Mouse (Mus musculus): Measurements from ENCODE around the gene Zfand3.

Zfand3 gene

GRCm38 (mm10) chr17:30103641-30104165 is 99.2 kb downstream of the Zfand3 start:
- no peak for DNase-seq (ENCODE audit: low spot score in 2 of 2)

GRCm38 (mm10) chr17:30105369-30105768 is 100.8 kb downstream of the Zfand3 start:
- no peak for DNase-seq (ENCODE audit: low spot score in 2 of 2)

- DNase-seq (ENCODE audit: low spot score in 2 of 2), result no peak
These were observed 106.1 kb downstream of the Zfand3 start for GRCm38 (mm10) chr17:30110678-30111077.

DNA sequence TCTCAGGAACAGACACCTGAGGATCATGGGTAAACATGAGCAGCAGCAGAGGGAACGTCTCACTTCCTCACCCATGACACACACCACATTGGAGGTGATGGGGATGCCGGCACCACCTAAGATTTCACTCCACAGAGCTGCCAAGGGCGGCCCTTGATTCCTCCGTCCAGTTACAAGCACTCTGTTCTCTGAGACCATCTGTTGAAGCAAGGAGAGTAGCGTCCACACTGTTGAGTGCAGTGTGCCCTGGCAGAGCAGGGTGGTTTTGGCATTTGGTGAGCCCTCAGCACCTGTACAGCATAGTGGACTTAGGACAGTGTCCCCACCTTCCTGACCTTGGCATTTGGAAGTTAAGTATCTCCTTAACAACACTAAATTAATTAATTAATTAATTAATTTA is 107.0 kb downstream of the Zfand3 start:
- DNase-seq (ENCODE audit: low spot score in 2 of 2), result no peak

DNA sequence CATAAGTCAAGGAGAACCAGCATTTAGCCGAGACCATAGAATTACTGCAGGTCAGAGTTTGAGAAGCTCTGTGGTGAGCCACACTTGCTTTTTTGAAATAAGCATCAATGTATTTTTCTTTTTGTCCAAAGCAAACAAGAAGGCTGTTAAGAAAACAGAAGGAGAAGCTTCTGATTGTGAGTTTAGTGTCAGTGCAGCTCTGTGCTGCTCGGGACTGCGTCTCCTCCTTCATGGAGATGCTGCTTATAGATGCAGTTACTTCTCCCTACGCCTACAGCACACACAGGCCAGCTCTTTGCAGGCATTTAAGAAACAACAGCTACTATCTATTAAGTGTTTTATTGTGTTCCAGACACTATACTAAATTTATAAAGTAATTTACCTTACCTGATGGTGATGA is 107.5 kb downstream of the Zfand3 start:
- no peak for DNase-seq (ENCODE audit: low spot score in 2 of 2)

GRCm38 (mm10) chr17:30112555-30113305 is 108.2 kb downstream of the Zfand3 start:
- no peak for DNase-seq (ENCODE audit: low spot score in 2 of 2)

GRCm38 (mm10) chr17:30114761-30115160 is 110.2 kb downstream of the Zfand3 start:
- peak in 1 of 2 experiments; percentile 58 for DNase-seq (ENCODE audit: low spot score in 2 of 2)

DNA sequence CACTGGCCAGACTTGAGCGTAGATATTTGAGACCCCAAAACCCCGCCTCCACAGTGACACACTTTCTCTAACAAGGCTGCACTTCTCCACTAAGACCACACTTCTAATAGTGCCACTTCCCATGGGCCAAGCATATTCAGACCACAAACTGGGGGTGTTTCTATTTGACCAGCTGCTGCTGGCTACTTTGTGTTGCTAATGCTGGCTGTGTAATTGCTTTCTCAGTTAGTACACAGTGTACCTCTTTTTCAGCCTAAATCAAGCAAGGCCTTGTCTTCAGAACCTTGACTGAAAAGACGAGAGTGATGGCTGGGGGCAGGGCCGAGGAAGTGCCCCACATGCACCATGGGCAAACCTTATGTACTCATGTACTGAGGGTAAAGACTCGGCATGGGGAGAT is 111.7 kb downstream of the Zfand3 start:
- no peak for DNase-seq (ENCODE audit: low spot score in 2 of 2)

DNA sequence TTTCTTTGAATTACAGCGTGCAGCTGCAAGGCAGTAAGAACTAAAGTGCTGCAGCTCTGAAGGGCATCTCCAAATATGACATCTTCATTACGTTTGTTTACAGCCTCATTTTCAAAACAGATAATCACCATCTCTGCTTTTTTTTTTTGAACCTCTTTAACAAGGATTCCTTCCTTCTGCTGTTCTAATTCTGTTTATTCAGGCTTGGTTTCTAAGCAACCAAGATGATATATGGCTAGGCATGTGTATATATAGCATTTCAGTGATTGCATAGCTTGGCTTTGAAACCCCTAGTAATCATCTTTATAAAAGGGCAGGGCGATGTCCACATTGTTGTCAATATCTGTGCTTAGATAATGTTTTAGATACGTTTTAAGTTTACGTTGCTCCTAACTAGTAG is 113.5 kb downstream of the Zfand3 start:
- DNase-seq (ENCODE audit: low spot score in 2 of 2), result no peak

GRCm38 (mm10) chr17:30122278-30122677 is 117.7 kb downstream of the Zfand3 start:
- no peak for DNase-seq (ENCODE audit: low spot score in 2 of 2)

- DNase-seq (ENCODE audit: low spot score in 2 of 2), result no peak
These were observed 123.9 kb downstream of the Zfand3 start for GRCm38 (mm10) chr17:30128456-30128855.

GRCm38 (mm10) chr17:30129220-30129619 is 124.7 kb downstream of the Zfand3 start:
- DNase-seq (ENCODE audit: low spot score in 2 of 2), result no peak

DNA sequence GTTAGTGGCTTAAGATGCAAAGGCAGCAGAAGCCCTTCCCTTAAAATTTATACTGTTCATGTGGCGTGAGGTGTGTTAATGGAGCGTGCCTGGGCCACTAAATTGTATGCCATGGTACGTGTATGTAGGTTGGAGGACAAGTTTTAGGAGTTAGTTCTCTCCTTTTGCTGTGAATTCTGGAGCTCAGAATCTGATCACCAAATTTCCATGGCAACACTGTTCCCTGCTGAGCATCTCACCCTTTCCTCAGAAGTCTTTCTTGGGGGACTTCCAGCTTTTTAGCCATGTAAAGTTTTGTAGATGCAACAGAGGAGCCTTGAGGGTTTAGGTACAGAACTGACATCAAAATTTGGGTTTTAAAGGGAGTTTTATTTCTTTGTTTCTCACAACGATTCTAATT is 125.8 kb downstream of the Zfand3 start:
- DNase-seq (ENCODE audit: low spot score in 2 of 2), result no peak

DNA sequence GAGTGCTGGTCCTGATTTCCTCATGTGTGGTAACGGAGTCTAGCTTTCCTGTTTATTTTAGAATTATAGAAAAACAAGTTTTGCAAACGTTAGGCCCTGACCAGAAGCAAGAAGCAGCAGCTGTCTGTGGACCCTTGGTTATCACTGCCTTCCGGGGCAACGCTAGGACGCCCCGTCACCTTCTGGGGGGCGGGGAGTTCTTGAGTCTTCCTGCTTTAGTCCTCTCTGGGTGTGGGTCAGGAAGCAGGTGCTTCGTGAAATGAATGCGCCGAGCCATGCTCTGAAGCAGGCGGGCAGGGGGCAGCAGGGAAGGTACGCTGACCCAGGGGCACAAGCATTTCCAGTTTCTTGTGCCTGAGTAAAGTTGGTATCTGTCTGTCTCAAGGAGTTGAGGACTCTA is 129.1 kb downstream of the Zfand3 start:
- DNase-seq (ENCODE audit: low spot score in 2 of 2), result peak in 1 of 2 experiments; percentile 19

DNA sequence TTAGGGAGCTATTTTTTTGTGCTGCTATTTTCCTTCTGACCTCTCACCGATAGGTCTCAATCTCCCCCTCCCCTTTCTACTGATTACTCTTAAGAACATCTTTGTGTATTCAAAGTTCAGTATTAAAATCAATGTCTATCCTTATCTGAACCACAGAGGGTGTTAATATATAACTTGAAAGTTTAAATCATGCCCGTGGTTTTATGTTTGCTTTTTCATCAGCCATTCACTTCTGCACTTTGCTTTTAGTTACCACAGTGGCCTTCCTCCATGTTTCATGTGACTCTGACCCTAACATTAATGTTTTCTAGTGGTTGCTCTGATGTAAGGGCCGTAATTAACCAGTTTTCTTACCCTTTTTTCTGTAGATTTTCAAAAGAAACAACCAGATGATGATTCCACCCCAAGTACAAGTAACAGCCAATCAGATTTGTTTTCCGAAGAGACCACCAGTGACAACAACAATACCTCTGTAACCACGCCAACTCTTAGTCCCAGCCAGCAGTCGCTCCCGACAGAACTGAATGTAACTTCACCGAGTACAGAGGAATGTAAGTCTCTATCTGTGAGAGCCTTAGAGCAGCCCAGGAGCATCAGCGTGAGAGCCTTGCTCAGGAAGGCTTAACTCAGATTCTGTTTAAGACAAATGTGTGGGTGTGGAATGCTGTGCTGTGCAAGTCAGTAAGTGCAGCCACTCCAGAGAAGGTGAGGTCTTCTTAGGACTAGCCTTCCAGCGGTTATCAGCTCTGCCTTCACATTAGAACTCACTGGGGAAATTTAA is 130.6 kb downstream of the Zfand3 start:
- DNase-seq (ENCODE audit: low spot score in 2 of 2), result no peak

GRCm38 (mm10) chr17:30135890-30136289 is 131.4 kb downstream of the Zfand3 start:
- no peak for DNase-seq (ENCODE audit: low spot score in 2 of 2)

- no peak for DNase-seq (ENCODE audit: low spot score in 2 of 2)
These were observed 132.2 kb downstream of the Zfand3 start for GRCm38 (mm10) chr17:30136684-30137083.

- DNase-seq (ENCODE audit: low spot score in 2 of 2), result no peak
These were observed 132.6 kb downstream of the Zfand3 start for GRCm38 (mm10) chr17:30137115-30137514.

DNA sequence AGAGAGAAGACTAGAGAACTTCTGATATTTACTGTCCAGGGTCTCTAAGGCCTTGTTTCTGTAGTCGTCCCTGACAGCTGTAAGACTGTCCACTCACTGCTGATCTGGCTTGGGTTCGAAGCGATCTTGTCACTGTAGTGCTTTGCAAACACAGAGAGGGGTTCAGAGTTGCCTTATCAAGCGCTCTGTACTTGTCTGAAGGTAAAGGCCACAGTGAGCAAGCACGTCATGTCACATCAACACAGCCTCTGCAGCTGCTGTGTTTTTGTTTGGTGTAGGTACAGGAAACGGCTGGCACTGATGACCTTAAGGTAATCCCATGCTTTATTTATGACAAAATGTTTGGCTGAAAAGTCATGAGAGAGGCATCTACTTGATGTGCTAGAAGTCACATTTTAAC is 139.6 kb downstream of the Zfand3 start:
- DNase-seq (ENCODE audit: low spot score in 2 of 2), result no peak

GRCm38 (mm10) chr17:30145596-30146149 is 141.1 kb downstream of the Zfand3 start:
- no peak for DNase-seq (ENCODE audit: low spot score in 2 of 2)

DNA sequence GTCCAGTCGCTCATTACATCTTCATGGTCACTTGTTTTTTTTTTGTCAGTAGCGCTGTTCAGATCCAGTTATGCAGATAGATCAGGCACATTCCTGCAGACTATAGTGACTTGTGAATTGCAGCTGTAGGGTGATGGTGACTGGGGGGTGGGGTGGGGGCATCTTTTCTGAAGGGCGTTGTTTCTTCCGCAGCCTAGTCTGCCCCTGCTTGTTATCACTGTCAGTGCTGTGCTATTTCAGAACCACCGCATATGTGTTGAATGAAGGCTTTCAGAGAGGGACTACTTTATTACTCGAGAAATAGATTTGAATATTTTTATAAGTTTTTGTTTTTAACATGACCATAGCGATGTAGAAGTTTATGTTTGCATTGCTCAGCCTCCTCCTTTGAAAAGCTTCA is 142.0 kb downstream of the Zfand3 start:
- DNase-seq (ENCODE audit: low spot score in 2 of 2), result no peak

GRCm38 (mm10) chr17:30147897-30148296 is 143.4 kb downstream of the Zfand3 start:
- no peak for DNase-seq (ENCODE audit: low spot score in 2 of 2)

- no peak for DNase-seq (ENCODE audit: low spot score in 2 of 2)
These were observed 143.8 kb downstream of the Zfand3 start for GRCm38 (mm10) chr17:30148320-30148719.

Data from spleen, postnatal 10 days (tissue).